Mouse (Mus musculus) midbrain, embryonic 10.5 days (tissue): ENCODE measurements around the gene Rph3al. TPM values are rescaled to one million over a fixed set of nuclear protein-coding genes. Genes with fewer than 3 reads are reported as not detected.

Experiments
- DNase-seq: peaks from one replicate; pipeline ENCODE4 v3.0.0-alpha.2; 2017; ENCODE audit warnings: low spot score
- H3K27ac ChIP-seq: fragments of 300-500 bp; sonication (generic); replicated peaks from 2 replicates; pipeline ENCODE4 v1.5.1; 2016; ENCODE audit warnings: mild to moderate bottlenecking
- H3K27me3 ChIP-seq: fragments of 300-500 bp; sonication (generic); 2 replicates; pipeline ENCODE4 v1.6.1; 2016; ENCODE audit warnings: low read depth, mild to moderate bottlenecking; ENCODE audit not compliant: poor library complexity, severe bottlenecking
- H3K36me3 ChIP-seq: fragments of 300-500 bp; sonication (generic); 2 replicates; pipeline ENCODE4 v1.6.1; 2016; ENCODE audit warnings: mild to moderate bottlenecking, moderate library complexity
- H3K4me1 ChIP-seq: fragments of 300-500 bp; sonication (generic); 2 replicates; pipeline ENCODE4 v1.6.1; 2016
- H3K4me3 ChIP-seq: fragments of 300-500 bp; sonication (generic); 2 replicates; pipeline ENCODE4 v1.5.1; 2016; ENCODE audit warnings: mild to moderate bottlenecking, moderate library complexity
- H3K9me3 ChIP-seq: fragments of 300-500 bp; sonication (generic); replicated peaks from 2 replicates; pipeline ENCODE4 v1.6.1; 2016; ENCODE audit warnings: mild to moderate bottlenecking
- WGBS: fragments of 180-500 bp; shearing (Covaris S2); methylation state at CpG from one replicate; pipeline ENCODE4 v1.1.7; 2016; 5-methylcytosine and 5-hydroxymethylcytosine counted together
- polyA plus RNA-seq: library from polyadenylated mRNA; unstranded; fragments of >200 nt; fragmentation: Nextera tagmentation; extraction: Ambion mirVana; gene quantifications from 2 replicates; pipeline ENCODE4 v1.2.1, GENCODE M21; 2016

Rph3al gene
- polyA plus RNA-seq, 1 experiment from 2014 or later = 1.1 TPM

GRCm38 (mm10) chr11:75894791-75895420 lies 43.3 kb downstream of the Rph3al start:
- H3K36me3 ChIP-seq = no peaks in the 10 kb centered on the region
- 83% methylated on average over 12 of the region's 12 CpGs for WGBS

GRCm38 (mm10) chr11:75893956-75894355 lies 44.3 kb downstream of the Rph3al start:
- Histone ChIP-seq H3K27me3 (no peaks in the 10 kb centered on the region), H3K27ac (peak overlapping the region; percentile 33; the same call in 1 of the 2 replicates), H3K4me1 (peaks cover 11% of the 10 kb centered on the region), H3K4me3 (no peak overlapping the region), H3K36me3 (no peaks in the 10 kb centered on the region), H3K9me3 (no peaks in the 10 kb centered on the region)
- no peak for DNase-seq
- WGBS = 78% methylated on average over 2 of the region's 2 CpGs

More at GRCm38 (mm10) chr11:75894791-75895420, 43.3 kb downstream of the Rph3al start:
- DNase-seq = no peak
- no peak overlapping the region for H3K27ac ChIP-seq
- no peaks in the 10 kb centered on the region for H3K9me3 ChIP-seq
- H3K4me1 ChIP-seq = peaks cover 20% of the 10 kb centered on the region
- no peaks in the 10 kb centered on the region for H3K27me3 ChIP-seq
- no peak overlapping the region for H3K4me3 ChIP-seq

- no peaks in the 10 kb centered on the region for H3K36me3 ChIP-seq
- H3K4me1 ChIP-seq = no peaks in the 10 kb centered on the region
- 86% methylated on average over 3 of the region's 3 CpGs for WGBS
- H3K9me3 ChIP-seq = no peaks in the 10 kb centered on the region
- H3K4me3 ChIP-seq = no peak overlapping the region
- DNase-seq = no peak
- no peaks in the 10 kb centered on the region for H3K27me3 ChIP-seq
- H3K27ac ChIP-seq = no peak overlapping the region
Observed at GRCm38 (mm10) chr11:75887349-75887748, 50.9 kb downstream of the Rph3al start.

DNA sequence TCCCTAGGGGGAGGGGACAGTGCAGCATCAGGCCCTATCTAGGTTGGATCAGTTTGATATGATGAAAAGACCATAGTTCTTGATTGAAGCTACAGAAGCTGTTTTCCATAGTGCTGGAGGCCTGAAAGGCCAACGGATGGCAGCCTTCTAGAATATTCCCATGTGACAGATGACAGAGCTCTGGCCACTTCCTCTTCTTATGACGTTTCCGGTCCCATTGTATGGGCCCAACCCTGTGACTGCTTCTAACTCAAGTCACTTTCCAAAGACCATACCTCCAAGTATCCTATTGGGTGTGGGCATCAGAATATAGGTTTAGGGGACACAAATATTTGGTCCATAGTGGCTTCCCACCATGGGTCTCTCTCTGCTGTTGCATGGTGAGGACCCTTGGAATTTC lies 57.0 kb downstream of the Rph3al start:
- DNase-seq = no peak
- WGBS = 85% methylated on average over 3 of the region's 3 CpGs
- no peaks in the 10 kb centered on the region for H3K9me3 ChIP-seq
- H3K4me3 ChIP-seq = no peak overlapping the region
- H3K4me1 ChIP-seq = peaks cover 4% of the 10 kb centered on the region
- H3K27ac ChIP-seq = no peak overlapping the region
- H3K27me3 ChIP-seq = no peaks in the 10 kb centered on the region
- H3K36me3 ChIP-seq = no peaks in the 10 kb centered on the region

- Histone ChIP-seq H3K9me3 (no peaks in the 10 kb centered on the region), H3K36me3 (no peaks in the 10 kb centered on the region), H3K4me3 (no peak overlapping the region), H3K27ac (no peak overlapping the region), H3K4me1 (peaks cover 7% of the 10 kb centered on the region), H3K27me3 (no peaks in the 10 kb centered on the region)
- no peak for DNase-seq
- WGBS = 81% methylated on average over 8 of the region's 8 CpGs
Observed at GRCm38 (mm10) chr11:75880064-75880463, 58.2 kb downstream of the Rph3al start.

DNA sequence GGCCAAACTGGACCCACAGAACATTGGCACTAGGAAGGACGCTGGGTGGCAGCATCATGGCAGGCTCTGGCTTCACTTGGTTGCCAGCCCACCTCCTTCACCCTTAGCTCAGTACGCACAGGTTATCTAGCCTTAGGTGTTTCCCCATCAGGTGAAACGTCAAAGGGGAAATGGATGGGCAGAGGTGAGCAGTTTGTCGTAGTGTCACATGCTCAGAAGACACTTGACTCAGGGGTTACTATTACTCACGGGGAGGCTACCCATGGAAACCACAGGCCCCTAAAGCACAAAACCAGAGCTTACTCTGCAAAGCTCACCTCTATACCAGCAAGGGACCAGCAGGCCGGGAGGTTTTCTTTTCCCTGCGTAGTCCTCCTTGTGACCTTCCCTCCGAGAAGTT lies 59.8 kb downstream of the Rph3al start:
- H3K27ac ChIP-seq = no peak overlapping the region
- peaks cover 7% of the 10 kb centered on the region for H3K4me1 ChIP-seq
- no peaks in the 10 kb centered on the region for H3K36me3 ChIP-seq
- H3K27me3 ChIP-seq = no peaks in the 10 kb centered on the region
- H3K4me3 ChIP-seq = no peak overlapping the region
- no peaks in the 10 kb centered on the region for H3K9me3 ChIP-seq
- 87% methylated on average over 8 of the region's 8 CpGs for WGBS
- no peak for DNase-seq

DNA sequence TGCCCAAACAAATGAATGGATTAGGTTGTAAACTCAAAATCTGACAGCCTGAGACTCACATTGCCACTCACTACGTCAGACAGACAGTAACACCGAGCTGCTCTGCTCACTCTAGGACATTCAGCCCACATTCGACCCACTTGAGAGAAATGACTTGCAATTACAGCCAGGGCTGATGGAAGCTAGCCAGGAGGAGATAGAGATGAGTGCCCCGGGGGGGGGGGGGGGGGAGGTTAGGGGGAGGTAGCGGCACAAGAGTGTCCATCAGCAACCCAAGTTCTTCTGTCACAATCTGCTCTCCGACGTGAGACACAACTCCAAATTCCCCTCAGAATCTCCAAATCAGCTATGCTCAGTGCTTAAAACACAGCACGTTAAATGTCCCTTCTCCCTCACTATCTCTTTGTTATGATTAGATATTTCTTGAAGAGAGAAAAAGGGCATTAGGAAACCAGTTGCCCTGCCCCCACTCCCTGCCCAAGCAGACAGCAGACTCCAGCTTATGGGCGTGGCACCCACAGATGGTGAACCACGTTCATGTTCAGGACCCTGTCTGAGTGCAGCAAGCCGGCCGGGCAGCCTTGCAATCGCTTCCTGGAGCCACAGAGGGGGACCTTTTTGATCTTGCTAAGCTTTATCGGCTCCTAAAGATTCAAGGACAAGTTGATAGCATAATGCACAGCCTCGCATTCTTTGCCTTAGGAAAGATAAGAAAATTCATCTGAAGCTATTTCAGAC lies 62.0 kb downstream of the Rph3al start:
- no peak for DNase-seq
- no peak overlapping the region for H3K27ac ChIP-seq
- H3K9me3 ChIP-seq = no peaks in the 10 kb centered on the region
- H3K36me3 ChIP-seq = no peaks in the 10 kb centered on the region
- H3K27me3 ChIP-seq = no peaks in the 10 kb centered on the region
- peaks cover 10% of the 10 kb centered on the region for H3K4me1 ChIP-seq
- no peak overlapping the region for H3K4me3 ChIP-seq
- 60% methylated on average over 15 of the region's 15 CpGs for WGBS

DNA sequence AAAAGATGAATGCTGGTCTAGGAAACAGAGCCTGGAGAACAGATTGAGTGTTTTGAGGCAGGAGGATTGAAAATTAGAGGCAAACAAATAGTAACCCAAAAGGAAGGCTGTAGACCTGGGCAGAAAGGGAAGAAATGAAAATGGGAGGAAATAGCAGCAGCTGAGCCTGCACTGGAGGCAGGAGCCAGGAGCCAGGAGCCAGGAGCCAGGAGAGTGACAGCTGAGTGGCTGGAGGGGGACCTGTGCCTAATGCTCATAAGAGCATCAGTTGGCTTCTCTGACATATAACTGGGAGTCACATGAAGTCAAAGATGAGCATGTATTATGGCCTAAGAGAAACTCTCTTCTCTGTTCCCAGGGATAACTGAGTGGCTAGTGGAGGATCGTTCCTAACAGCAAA lies 66.5 kb downstream of the Rph3al start:
- Histone ChIP-seq H3K27ac (no peak overlapping the region), H3K4me3 (no peak overlapping the region), H3K4me1 (peaks cover 29% of the 10 kb centered on the region), H3K27me3 (no peaks in the 10 kb centered on the region), H3K36me3 (no peaks in the 10 kb centered on the region), H3K9me3 (no peaks in the 10 kb centered on the region)
- WGBS = 95% methylated on average over 1 of the region's 1 CpGs
- DNase-seq = no peak

DNA sequence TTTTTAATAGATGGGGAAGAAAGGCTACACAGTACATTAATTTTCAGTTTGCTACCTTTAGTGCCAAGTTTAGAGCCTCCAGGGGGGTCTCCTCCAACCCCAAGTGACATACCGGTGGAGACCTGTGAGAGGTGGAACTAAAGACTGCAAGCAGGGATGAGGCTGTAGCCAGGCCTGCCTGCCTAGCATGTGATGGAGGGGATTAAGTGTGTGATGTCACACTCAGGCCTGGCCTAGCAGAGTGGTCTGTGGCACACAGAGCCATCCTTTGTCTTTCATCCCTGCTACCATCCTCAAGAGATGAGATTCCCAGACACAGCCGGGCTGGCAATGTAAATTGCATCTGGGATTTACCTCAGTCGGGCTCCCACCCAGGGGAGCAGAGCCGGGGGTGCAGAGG lies 67.3 kb downstream of the Rph3al start:
- WGBS = 51% methylated on average over 4 of the region's 4 CpGs
- H3K9me3 ChIP-seq = no peaks in the 10 kb centered on the region
- H3K4me1 ChIP-seq = peaks cover 25% of the 10 kb centered on the region
- no peak overlapping the region for H3K4me3 ChIP-seq
- H3K27ac ChIP-seq = peak overlapping the region; percentile 67; the same call in 1 of the 2 replicates
- no peaks in the 10 kb centered on the region for H3K36me3 ChIP-seq
- no peak for DNase-seq
- H3K27me3 ChIP-seq = no peaks in the 10 kb centered on the region

GRCm38 (mm10) chr11:75870386-75870785 lies 67.8 kb downstream of the Rph3al start:
- H3K27me3 ChIP-seq = no peaks in the 10 kb centered on the region
- peak overlapping the region; percentile 69 for H3K27ac ChIP-seq
- WGBS = 73% methylated on average over 5 of the region's 5 CpGs
- no peak overlapping the region for H3K4me3 ChIP-seq
- DNase-seq = no peak
- no peaks in the 10 kb centered on the region for H3K36me3 ChIP-seq
- peaks cover 30% of the 10 kb centered on the region for H3K4me1 ChIP-seq
- H3K9me3 ChIP-seq = no peaks in the 10 kb centered on the region

GRCm38 (mm10) chr11:75869898-75870297 lies 68.3 kb downstream of the Rph3al start:
- no peak overlapping the region for H3K4me3 ChIP-seq
- no peaks in the 10 kb centered on the region for H3K27me3 ChIP-seq
- 77% methylated on average over 5 of the region's 5 CpGs for WGBS
- H3K4me1 ChIP-seq = peaks cover 35% of the 10 kb centered on the region
- no peak for DNase-seq
- no peaks in the 10 kb centered on the region for H3K9me3 ChIP-seq
- peak overlapping the region; percentile 69 for H3K27ac ChIP-seq
- H3K36me3 ChIP-seq = no peaks in the 10 kb centered on the region

DNA sequence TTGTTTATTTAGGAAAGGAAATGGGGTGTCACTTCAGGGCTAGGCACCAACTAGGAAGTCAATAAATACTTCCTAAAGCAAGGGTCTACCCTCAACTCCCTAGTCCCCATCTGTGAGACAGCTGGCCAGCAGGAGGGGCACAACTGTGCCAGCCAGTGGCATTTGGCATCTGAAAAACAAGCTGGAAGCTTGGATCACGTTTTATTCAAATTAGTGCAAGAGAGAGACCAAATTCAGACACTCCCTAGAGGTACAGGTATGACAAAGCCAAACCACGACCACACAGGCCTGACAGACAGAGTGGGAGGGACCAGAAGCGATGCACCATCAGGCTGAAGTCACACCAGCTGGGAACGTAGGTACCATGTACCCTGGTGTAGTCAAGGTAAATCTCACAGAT lies 71.4 kb downstream of the Rph3al start:
- 80% methylated on average over 4 of the region's 4 CpGs for WGBS

GRCm38 (mm10) chr11:75865859-75866258 lies 72.4 kb downstream of the Rph3al start:
- Histone ChIP-seq H3K27me3 (no peaks in the 10 kb centered on the region), H3K9me3 (no peaks in the 10 kb centered on the region), H3K4me1 (peaks cover 46% of the 10 kb centered on the region), H3K36me3 (no peaks in the 10 kb centered on the region), H3K4me3 (no peak overlapping the region), H3K27ac (peak overlapping the region; percentile 67; the same call in 1 of the 2 replicates)
- 57% methylated on average over 9 of the region's 9 CpGs for WGBS
- no peak for DNase-seq

More for the DNA sequence above, 71.4 kb downstream of the Rph3al start:
- no peaks in the 10 kb centered on the region for H3K36me3 ChIP-seq
- H3K27ac ChIP-seq = no peak overlapping the region
- H3K4me1 ChIP-seq = peaks cover 44% of the 10 kb centered on the region
- H3K4me3 ChIP-seq = no peak overlapping the region
- no peaks in the 10 kb centered on the region for H3K27me3 ChIP-seq
- no peaks in the 10 kb centered on the region for H3K9me3 ChIP-seq
- no peak for DNase-seq
